Mouse (Mus musculus): ENCODE results near the gene Epyc. TPM values are rescaled to one million over a fixed set of nuclear protein-coding genes. Genes with fewer than 3 reads are reported as not detected.

Epyc gene
- polyA plus RNA-seq, 1 experiment from 2014 or later, result 1.9 TPM

DNA sequence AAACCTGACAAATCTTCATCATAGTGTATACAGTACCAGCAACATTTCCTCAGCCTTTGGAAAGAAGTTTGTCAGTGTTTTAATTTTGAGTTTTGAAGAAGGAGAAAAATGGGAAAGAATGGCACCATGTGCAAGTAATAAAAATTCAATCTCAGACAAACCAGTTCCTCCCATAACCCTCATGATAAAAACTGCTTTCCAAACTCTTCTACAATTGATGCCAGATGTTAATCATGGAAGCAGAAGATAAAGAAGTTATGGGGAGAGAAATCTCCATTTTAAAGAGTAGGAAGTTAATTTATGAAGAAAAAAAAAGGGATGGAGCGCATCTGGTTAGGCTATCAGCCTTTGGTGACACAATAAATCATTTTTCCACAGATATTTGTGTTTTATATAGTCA is 17.3 kb upstream of the Epyc start:
- H3K36me3 ChIP-seq (ENCODE audit: insufficient read depth), result no peaks in the 10 kb centered on the region
- no peak overlapping the region for H3K4me2 ChIP-seq
- WGBS, result 81% methylated on average over 1 of the region's 1 CpGs
- DNase-seq, result no peak
- TF ChIP-seq CTCF (IDR thresholded peaks at IDR 0.05; ENCODE audit: low read depth), result no peak
- H3K9me3 ChIP-seq (ENCODE audit: low read depth, low read length), result no peaks in the 10 kb centered on the region
- no peak overlapping the region for H3K27ac ChIP-seq (ENCODE audit: low read depth)
- ATAC-seq (ENCODE audit: insufficient read depth), result no peak
- H3K4me3 ChIP-seq (ENCODE audit: low read depth, low read length), result no peak overlapping the region
- H3K27me3 ChIP-seq (ENCODE audit: insufficient read depth, low read length), result no peaks in the 10 kb centered on the region
- no peaks in the 10 kb centered on the region for H3K4me1 ChIP-seq (ENCODE audit: insufficient read depth)
- no peak overlapping the region for H3K9ac ChIP-seq

- Histone ChIP-seq H3K27me3 (ENCODE audit: insufficient read depth, low read length) (no peaks in the 10 kb centered on the region), H3K4me2 (no peak overlapping the region), H3K4me1 (ENCODE audit: insufficient read depth) (no peaks in the 10 kb centered on the region), H3K36me3 (ENCODE audit: insufficient read depth) (no peaks in the 10 kb centered on the region), H3K9me3 (ENCODE audit: low read depth, low read length) (no peaks in the 10 kb centered on the region), H3K9ac (no peak overlapping the region), H3K27ac (ENCODE audit: low read depth) (no peak overlapping the region), H3K4me3 (ENCODE audit: low read depth, low read length) (no peak overlapping the region)
- 75% methylated on average over 3 of the region's 3 CpGs for WGBS
- no peak for TF ChIP-seq CTCF (IDR thresholded peaks at IDR 0.05; ENCODE audit: low read depth)
- DNase-seq (no peak), ATAC-seq (ENCODE audit: insufficient read depth) (no peak)
Measured at GRCm38 (mm10) chr10:97631061-97631460, 12.8 kb upstream of the Epyc start.

DNA sequence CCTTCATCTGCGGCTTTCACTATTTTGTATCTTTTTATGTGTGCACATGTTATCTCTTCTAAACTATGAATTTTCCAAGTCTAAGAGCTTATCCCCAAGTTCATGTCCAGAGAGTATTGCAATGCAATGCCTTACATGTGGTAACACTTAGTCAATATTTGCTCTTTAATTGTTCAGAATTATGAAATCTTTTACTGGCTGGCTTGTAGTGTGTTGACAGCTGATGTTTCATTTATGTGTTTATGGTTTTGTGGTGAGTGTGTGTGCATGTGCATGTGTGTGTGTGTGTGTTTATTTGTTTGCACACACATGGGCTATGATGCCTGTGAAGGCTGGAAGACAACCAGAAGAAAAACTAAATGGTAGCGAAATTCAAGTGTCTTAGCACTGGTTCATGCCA is 1.9 kb upstream of the Epyc start:
- Histone ChIP-seq H3K9ac (no peak overlapping the region), H3K27ac (ENCODE audit: low read depth) (no peak overlapping the region), H3K4me3 (ENCODE audit: low read depth, low read length) (no peak overlapping the region), H3K4me1 (ENCODE audit: insufficient read depth) (no peaks in the 10 kb centered on the region), H3K9me3 (ENCODE audit: low read depth, low read length) (no peaks in the 10 kb centered on the region), H3K27me3 (ENCODE audit: insufficient read depth, low read length) (no peaks in the 10 kb centered on the region), H3K4me2 (no peak overlapping the region), H3K36me3 (ENCODE audit: insufficient read depth) (no peaks in the 10 kb centered on the region)
- 88% methylated on average over 2 of the region's 2 CpGs for WGBS
- TF ChIP-seq CTCF (IDR thresholded peaks at IDR 0.05; ENCODE audit: low read depth), result no peak
- no peak for ATAC-seq (ENCODE audit: insufficient read depth)
- DNase-seq, result no peak

DNA sequence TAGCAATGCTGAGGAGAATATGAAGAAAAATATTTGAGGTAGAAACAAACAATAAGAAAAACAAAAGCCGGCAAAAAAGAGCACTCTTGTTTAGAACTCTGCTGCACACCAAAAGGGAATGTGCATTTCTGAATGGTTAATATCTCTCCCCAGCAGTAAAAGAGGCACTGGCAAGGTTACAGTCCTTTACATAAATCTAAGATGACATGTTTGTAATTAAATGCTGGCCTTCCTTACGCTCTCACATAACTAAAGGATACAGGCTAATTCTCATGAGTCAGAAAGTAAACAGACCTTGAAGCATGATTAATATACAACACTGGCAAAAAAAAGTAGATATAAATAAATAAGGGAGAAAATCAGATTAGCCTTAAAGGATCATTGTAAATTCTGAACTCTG is 6.5 kb downstream of the Epyc start:
- Histone ChIP-seq H3K36me3 (ENCODE audit: insufficient read depth) (no peaks in the 10 kb centered on the region), H3K9me3 (ENCODE audit: low read depth, low read length) (no peaks in the 10 kb centered on the region), H3K9ac (no peak overlapping the region), H3K4me3 (ENCODE audit: low read depth, low read length) (no peak overlapping the region), H3K27me3 (ENCODE audit: insufficient read depth, low read length) (no peaks in the 10 kb centered on the region), H3K4me2 (no peak overlapping the region), H3K4me1 (ENCODE audit: insufficient read depth) (no peaks in the 10 kb centered on the region; the same call in 1 of the 2 replicates), H3K27ac (ENCODE audit: low read depth) (no peak overlapping the region; the same call in 1 of the 2 replicates)
- peak; percentile 75 for DNase-seq
- no peak for TF ChIP-seq CTCF (IDR thresholded peaks at IDR 0.05; ENCODE audit: low read depth)
- peak; percentile 66 for ATAC-seq (ENCODE audit: insufficient read depth)
- 28% methylated on average over 2 of the region's 2 CpGs for WGBS

DNA sequence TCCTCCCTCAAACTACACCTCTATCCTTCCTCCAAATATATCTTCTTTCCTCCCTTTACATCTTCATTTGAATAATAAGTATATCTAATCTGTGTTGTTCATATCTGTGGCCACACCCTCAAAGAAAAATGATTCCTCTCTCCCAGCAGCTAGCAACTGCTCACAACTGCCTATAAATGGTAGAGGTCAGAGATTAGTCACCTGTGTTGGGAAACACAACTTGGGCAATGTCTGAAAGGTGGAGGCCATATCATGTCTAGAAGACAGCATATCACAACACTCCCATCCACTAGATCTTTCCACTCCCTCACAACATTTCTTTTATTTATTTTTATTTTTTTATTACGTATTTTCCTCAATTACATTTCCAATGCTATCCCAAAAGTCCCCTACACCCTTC is 15.6 kb downstream of the Epyc start:
- WGBS, result 83% methylated on average over 1 of the region's 1 CpGs

GRCm38 (mm10) chr10:97668656-97669055 is 24.8 kb downstream of the Epyc start:
- no peaks in the 10 kb centered on the region for H3K36me3 ChIP-seq (ENCODE audit: insufficient read depth)
- no peak for TF ChIP-seq CTCF (IDR thresholded peaks at IDR 0.05; ENCODE audit: low read depth)
- H3K4me2 ChIP-seq, result no peak overlapping the region
- ATAC-seq (ENCODE audit: insufficient read depth), result no peak
- no peak overlapping the region for H3K9ac ChIP-seq
- no peaks in the 10 kb centered on the region for H3K9me3 ChIP-seq (ENCODE audit: low read depth, low read length)
- 0 out of 2 replicates have a peak, but pooled peaks cover 2% of the 10 kb centered on the region for H3K4me1 ChIP-seq (ENCODE audit: insufficient read depth)
- peak; percentile 39 for DNase-seq
- 40% methylated on average over 4 of the region's 4 CpGs for WGBS
- H3K27ac ChIP-seq (ENCODE audit: low read depth), result peak overlapping the region; percentile 16; the same call in 1 of the 2 replicates
- H3K4me3 ChIP-seq (ENCODE audit: low read depth, low read length), result no peak overlapping the region
- H3K27me3 ChIP-seq (ENCODE audit: insufficient read depth, low read length), result no peaks in the 10 kb centered on the region

More for the DNA sequence above, 15.6 kb downstream of the Epyc start:
- Histone ChIP-seq H3K4me2 (no peak overlapping the region), H3K9me3 (ENCODE audit: low read depth, low read length) (no peaks in the 10 kb centered on the region), H3K4me1 (ENCODE audit: insufficient read depth) (no peaks in the 10 kb centered on the region), H3K9ac (no peak overlapping the region), H3K36me3 (ENCODE audit: insufficient read depth) (no peaks in the 10 kb centered on the region), H3K4me3 (ENCODE audit: low read depth, low read length) (no peak overlapping the region), H3K27ac (ENCODE audit: low read depth) (no peak overlapping the region), H3K27me3 (ENCODE audit: insufficient read depth, low read length) (no peaks in the 10 kb centered on the region)
- TF ChIP-seq CTCF (IDR thresholded peaks at IDR 0.05; ENCODE audit: low read depth), result no peak
- DNase-seq (no peak), ATAC-seq (ENCODE audit: insufficient read depth) (no peak)

- ATAC-seq (ENCODE audit: insufficient read depth) (no peak), DNase-seq (peak; percentile 83)
- Histone ChIP-seq H3K9ac (no peak overlapping the region), H3K4me1 (ENCODE audit: insufficient read depth) (0 out of 2 replicates have a peak, but pooled peaks cover 2% of the 10 kb centered on the region), H3K4me3 (ENCODE audit: low read depth, low read length) (no peak overlapping the region), H3K9me3 (ENCODE audit: low read depth, low read length) (no peaks in the 10 kb centered on the region), H3K4me2 (no peak overlapping the region), H3K27ac (ENCODE audit: low read depth) (no peak overlapping the region), H3K36me3 (ENCODE audit: insufficient read depth) (no peaks in the 10 kb centered on the region), H3K27me3 (ENCODE audit: insufficient read depth, low read length) (no peaks in the 10 kb centered on the region)
- TF ChIP-seq CTCF (IDR thresholded peaks at IDR 0.05; ENCODE audit: low read depth), result peak; percentile 73
- WGBS, result 35% methylated on average over 4 of the region's 4 CpGs
Measured at GRCm38 (mm10) chr10:97670202-97670601, 26.3 kb downstream of the Epyc start.

DNA sequence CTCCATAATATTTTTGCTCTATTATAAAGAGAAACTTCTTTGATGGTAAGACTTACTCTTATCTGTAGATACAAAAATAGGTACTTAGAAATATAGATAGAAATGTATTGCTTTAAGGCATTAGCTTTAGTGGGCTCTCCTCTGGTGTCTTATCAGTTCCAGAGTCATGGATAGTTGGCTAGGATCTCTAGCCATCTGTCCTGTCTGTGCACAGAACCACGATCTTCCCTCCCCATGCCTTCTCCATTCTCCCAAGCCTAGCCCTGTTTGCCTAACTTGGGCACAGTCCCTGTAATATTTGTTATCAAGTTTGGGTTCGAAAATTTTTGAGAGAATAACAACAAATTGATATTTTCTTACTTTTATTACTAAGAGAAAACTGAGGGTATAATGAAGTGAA is 29.4 kb downstream of the Epyc start:
- no peak for ATAC-seq (ENCODE audit: insufficient read depth)
- Histone ChIP-seq H3K27me3 (ENCODE audit: insufficient read depth, low read length) (no peaks in the 10 kb centered on the region), H3K4me2 (no peak overlapping the region), H3K9ac (no peak overlapping the region), H3K4me1 (ENCODE audit: insufficient read depth) (0 out of 2 replicates have a peak, but pooled peaks cover 1% of the 10 kb centered on the region), H3K9me3 (ENCODE audit: low read depth, low read length) (no peaks in the 10 kb centered on the region), H3K4me3 (ENCODE audit: low read depth, low read length) (no peak overlapping the region), H3K27ac (ENCODE audit: low read depth) (no peak overlapping the region), H3K36me3 (ENCODE audit: insufficient read depth) (no peaks in the 10 kb centered on the region)
- DNase-seq, result no peak
- no peak for TF ChIP-seq CTCF (IDR thresholded peaks at IDR 0.05; ENCODE audit: low read depth)
- 57% methylated on average over 2 of the region's 2 CpGs for WGBS

Measured in lung, embryonic 14.5 days (tissue).